Mouse (Mus musculus): Measurements from ENCODE around the gene Igf1r.

GRCm38 (mm10) chr7:68189211-68189610 is 236.6 kb downstream of the Igf1r start:
- no peak for TF ChIP-seq CTCF (IDR thresholded peaks at IDR 0.05; ENCODE audit: extremely low read depth, insufficient read length, insufficient replicate concordance, low read depth, low read length)
- no peak for TF ChIP-seq POLR2A (IDR thresholded peaks at IDR 0.05; ENCODE audit: low read depth, low read length)

All from small intestine, adult 2 months (tissue).